Mouse (Mus musculus) layer of hippocampus, adult 9-11 months (tissue): ENCODE results near the gene Rbpms2.
"Not testable (repeated sequence)": the region's sequence is repeated elsewhere in the genome, so short reads cannot be mapped to it uniquely, and the experiment has no call there.

Source experiments
- DNase-seq: peaks from one replicate; pipeline ENCODE4 v3.0.0; 2022

Rbpms2 gene

GRCm38 (mm10) chr9:65661493-65661892, 32.0 kb downstream of the Rbpms2 start:
- no peak for DNase-seq

GRCm38 (mm10) chr9:65664163-65664562, 34.7 kb downstream of the Rbpms2 start:
- DNase-seq = no peak

GRCm38 (mm10) chr9:65666042-65666441, 36.6 kb downstream of the Rbpms2 start:
- DNase-seq = peak; percentile 51

- no peak for DNase-seq
These were observed 38.3 kb downstream of the Rbpms2 start, which contains the start of gene Oaz2 for GRCm38 (mm10) chr9:65667701-65668100. Gene Oaz2 (plus strand): TSS chr9:65668001.

- DNase-seq = no peak
These were observed 42.0 kb downstream of the Rbpms2 start for GRCm38 (mm10) chr9:65671431-65671931.

- no peak for DNase-seq
These were observed 43.5 kb downstream of the Rbpms2 start for GRCm38 (mm10) chr9:65672996-65673395.

GRCm38 (mm10) chr9:65675461-65676357, 46.3 kb downstream of the Rbpms2 start:
- DNase-seq = no peak

GRCm38 (mm10) chr9:65676358-65677118, 47.1 kb downstream of the Rbpms2 start:
- DNase-seq = peak; percentile 97

- no peak for DNase-seq
These were observed 47.6 kb downstream of the Rbpms2 start for GRCm38 (mm10) chr9:65677119-65677462.

GRCm38 (mm10) chr9:65679181-65679761, 49.8 kb downstream of the Rbpms2 start:
- DNase-seq = no peak

- DNase-seq = no peak
These were observed 51.6 kb downstream of the Rbpms2 start for GRCm38 (mm10) chr9:65680938-65681633.

GRCm38 (mm10) chr9:65681634-65681940, 52.1 kb downstream of the Rbpms2 start:
- no peak for DNase-seq

- DNase-seq = no peak
These were observed 52.7 kb downstream of the Rbpms2 start for GRCm38 (mm10) chr9:65682183-65682582.

- DNase-seq = no peak
These were observed 53.5 kb downstream of the Rbpms2 start for GRCm38 (mm10) chr9:65682994-65683393.

- no peak for DNase-seq
These were observed 55.3 kb downstream of the Rbpms2 start for GRCm38 (mm10) chr9:65684704-65685103.

GRCm38 (mm10) chr9:65689869-65690268, 60.4 kb downstream of the Rbpms2 start:
- not testable (repeated sequence) for DNase-seq

GRCm38 (mm10) chr9:65692466-65692865, 63.0 kb downstream of the Rbpms2 start:
- no peak for DNase-seq

- no peak for DNase-seq
These were observed 63.6 kb downstream of the Rbpms2 start for GRCm38 (mm10) chr9:65692959-65693603.

GRCm38 (mm10) chr9:65695646-65696045, 66.2 kb downstream of the Rbpms2 start:
- DNase-seq = peak; percentile 83

- no peak for DNase-seq
These were observed 66.9 kb downstream of the Rbpms2 start for GRCm38 (mm10) chr9:65696337-65696736.

- DNase-seq = no peak
These were observed 67.9 kb downstream of the Rbpms2 start for GRCm38 (mm10) chr9:65697356-65697755.

- DNase-seq = no peak
These were observed 68.5 kb downstream of the Rbpms2 start for GRCm38 (mm10) chr9:65697992-65698391.
